Mouse (Mus musculus) ES-Bruce4 (cell line): ENCODE results near the gene Csf2rb2. TPM values are rescaled to one million over a fixed set of nuclear protein-coding genes. Genes with fewer than 3 reads are reported as not detected.

Source experiments
- H3K27ac ChIP-seq: 2 replicates; pipeline ENCODE4 v1.5.1; 2012; ENCODE audit warnings: low read length, inconsistent platforms; ENCODE audit not compliant: insufficient read depth
- H3K27me3 ChIP-seq: 2 replicates; pipeline ENCODE4 v1.6.1; 2012; ENCODE audit warnings: mild to moderate bottlenecking, low read length, inconsistent platforms; ENCODE audit not compliant: control insufficient read depth, poor library complexity, insufficient read depth, severe bottlenecking
- H3K36me3 ChIP-seq: 2 replicates; pipeline ENCODE4 v1.6.1; 2012; ENCODE audit warnings: inconsistent platforms, mild to moderate bottlenecking, low read length, moderate library complexity; ENCODE audit not compliant: control insufficient read depth, poor library complexity, insufficient read depth, severe bottlenecking
- H3K4me1 ChIP-seq: one replicate; pipeline ENCODE4 v1.8.1; 2011; ENCODE audit warnings: low read length; ENCODE audit not compliant: control insufficient read depth, insufficient read depth
- H3K4me3 ChIP-seq: 2 replicates; pipeline ENCODE4 v1.5.1; 2011; ENCODE audit warnings: low read depth, mild to moderate bottlenecking, low read length
- H3K9ac ChIP-seq: 2 replicates; pipeline ENCODE4 v1.6.1; 2012; ENCODE audit warnings: low read depth, mild to moderate bottlenecking, inconsistent platforms; ENCODE audit not compliant: poor library complexity, severe bottlenecking
- H3K9me3 ChIP-seq: replicated peaks from 2 replicates; pipeline ENCODE4 v1.6.1; 2012; ENCODE audit warnings: mild to moderate bottlenecking, low read length, inconsistent platforms; ENCODE audit not compliant: control insufficient read depth, poor library complexity, insufficient read depth, severe bottlenecking
- CTCF ChIP-seq: IDR thresholded peaks from one replicate; pipeline ENCODE4 v1.8.1; 2011; ENCODE audit warnings: low read depth, low read length
- EP300 ChIP-seq: IDR thresholded peaks from 2 replicates; pipeline ENCODE4 v1.6.1; 2011; ENCODE audit warnings: low read depth, low read length; ENCODE audit not compliant: insufficient read depth
- POLR2A ChIP-seq: IDR thresholded peaks from one replicate; pipeline ENCODE4 v1.8.1; 2011; ENCODE audit warnings: low read length; ENCODE audit not compliant: insufficient read depth
- polyA plus RNA-seq: library from polyadenylated mRNA; stranded (reverse); fragments of >200 nt; gene quantifications from 2 replicates; pipeline ENCODE4 v1.2.4, GENCODE M21; 2011; ENCODE audit warnings: low read depth; ENCODE audit not compliant: missing spikeins, insufficient read depth, insufficient read length

Gene Csf2rb2
- polyA plus RNA-seq, 1 experiment: not detected

DNA sequence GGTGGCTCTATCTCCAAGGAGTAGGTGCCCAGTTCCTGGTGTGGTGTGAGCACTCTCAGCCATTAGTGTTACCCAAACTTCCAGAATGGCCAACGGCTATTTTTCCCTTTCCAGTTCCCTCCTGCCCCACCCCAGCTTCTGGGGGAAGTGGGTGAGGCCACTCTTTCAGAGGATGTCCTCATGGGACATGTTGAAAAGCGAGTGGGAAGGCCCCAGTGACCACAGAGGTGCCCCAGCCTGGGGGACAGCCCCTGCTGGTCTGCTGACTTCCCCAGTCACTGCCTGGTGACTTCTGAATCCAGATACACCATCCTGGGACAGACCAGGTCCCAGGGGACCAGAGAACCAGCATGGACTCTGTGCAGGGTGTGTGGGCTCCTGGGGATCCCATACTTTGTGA lies 57.9 kb downstream of the Csf2rb2 start:
- Histone ChIP-seq H3K4me1 (no peaks in the 10 kb centered on the region), H3K27me3 (no peaks in the 10 kb centered on the region), H3K9ac (no peak overlapping the region), H3K36me3 (no peaks in the 10 kb centered on the region), H3K27ac (no peak overlapping the region), H3K4me3 (no peak overlapping the region), H3K9me3 (no peaks in the 10 kb centered on the region)
- no peak for TF ChIP-seq EP300
- no peak for TF ChIP-seq POLR2A

DNA sequence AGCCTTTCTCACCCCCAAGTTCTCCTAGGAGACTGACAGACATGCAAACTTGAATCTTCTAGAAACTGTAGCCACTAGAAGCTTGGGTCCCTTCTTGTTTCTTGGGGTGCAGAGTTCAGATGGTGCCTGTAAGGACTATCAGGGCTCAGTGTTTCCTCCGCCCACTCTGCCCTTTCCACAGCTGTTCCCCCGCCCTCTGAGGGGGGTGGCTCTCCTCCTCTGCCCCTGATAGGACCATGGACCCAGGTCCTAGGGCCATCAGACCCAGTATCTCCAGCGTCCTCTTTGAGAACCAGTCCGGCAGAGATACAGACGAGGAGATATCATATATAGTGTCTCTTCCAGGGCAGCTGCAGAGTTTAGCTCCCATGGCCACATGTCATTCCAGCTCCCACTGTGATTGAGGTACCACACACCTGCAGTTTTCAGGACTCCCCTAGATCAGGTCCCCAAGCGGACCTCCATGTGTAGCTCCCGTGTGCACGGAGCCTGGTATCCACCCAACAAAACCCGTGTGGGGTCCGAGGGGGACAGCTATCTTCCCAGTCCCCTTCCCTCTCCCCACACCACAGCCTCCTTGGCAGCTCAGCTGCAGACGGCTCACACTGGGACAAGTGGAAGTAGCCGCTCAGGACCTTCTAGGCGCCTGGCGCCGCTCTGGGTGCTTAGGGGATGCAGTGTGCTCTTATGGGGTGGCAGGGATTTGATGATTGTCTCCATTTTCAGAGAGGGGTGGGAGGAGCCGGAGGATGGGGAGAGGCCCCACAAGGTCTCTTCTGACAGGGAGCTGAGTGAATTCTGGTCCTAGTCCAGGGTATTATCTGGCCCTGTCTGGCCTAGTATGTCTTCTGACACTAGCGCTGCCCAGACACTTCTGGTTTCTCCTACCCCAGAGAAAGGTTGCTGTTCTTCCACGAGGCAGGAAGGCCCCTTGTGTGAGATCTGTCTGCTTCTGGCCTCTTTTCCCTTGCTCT lies 59.1 kb downstream of the Csf2rb2 start:
- Histone ChIP-seq H3K9ac (no peak overlapping the region), H3K4me1 (no peaks in the 10 kb centered on the region), H3K4me3 (no peak overlapping the region), H3K27ac (no peak overlapping the region), H3K9me3 (no peaks in the 10 kb centered on the region), H3K36me3 (no peaks in the 10 kb centered on the region), H3K27me3 (no peaks in the 10 kb centered on the region)
- TF ChIP-seq CTCF (no peak), EP300 (no peak), POLR2A (no peak)

DNA sequence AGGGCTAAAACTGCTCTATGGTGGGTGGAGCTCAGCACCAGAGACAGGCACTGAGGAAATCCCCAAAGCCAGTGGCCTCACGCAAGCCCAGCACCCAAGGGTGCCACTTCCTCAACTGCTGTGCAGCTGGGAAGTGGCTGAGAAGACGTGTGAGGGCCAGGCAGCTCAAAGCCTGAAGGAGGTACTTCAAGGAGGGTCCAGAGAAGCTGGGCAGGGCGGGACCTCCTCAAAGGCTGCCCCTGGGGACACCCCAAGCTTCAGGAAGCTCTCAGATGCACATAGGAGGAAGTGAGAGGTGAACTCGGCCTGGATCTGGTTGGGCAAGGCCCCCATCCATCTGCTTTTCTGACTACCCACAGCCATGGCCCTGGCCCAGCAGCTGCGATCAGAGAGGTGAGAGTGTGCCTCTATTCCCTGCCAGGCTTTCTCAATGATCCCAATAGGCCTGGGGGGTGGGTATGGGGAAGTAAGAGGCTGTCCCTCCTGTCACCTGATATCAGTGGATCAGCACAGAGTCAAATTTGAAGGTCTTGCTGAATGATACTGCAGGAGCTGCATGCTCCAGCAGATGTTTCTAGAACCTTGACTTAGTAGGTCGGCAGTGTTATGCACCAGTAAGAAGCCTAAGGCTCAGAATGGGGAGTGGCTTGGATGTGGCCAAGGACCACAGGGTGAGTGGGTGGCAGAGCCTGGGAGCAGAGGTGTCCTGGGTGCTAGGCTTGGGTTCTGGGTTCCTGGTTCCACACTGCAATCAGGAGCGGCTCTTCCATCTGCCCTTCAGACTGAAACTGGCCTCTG lies 60.6 kb downstream of the Csf2rb2 start, which contains the start of gene Ncf4:
TSS of gene Ncf4 (plus strand) at position 107 of the 798 bp plus-strand sequence.
- H3K9me3 ChIP-seq: no peaks in the 10 kb centered on the region
- H3K27ac ChIP-seq: no peak within 1 kb of the TSS
- H3K4me1 ChIP-seq: no peaks in the 10 kb centered on the region
- TF ChIP-seq POLR2A (no peak), CTCF (no peak), EP300 (no peak)
- no peak within 1 kb of the TSS for H3K4me3 ChIP-seq
- H3K27me3 ChIP-seq: no peaks in the 10 kb centered on the region
- H3K36me3 ChIP-seq: no peaks in the 10 kb centered on the region
- no peak within 1 kb of the TSS for H3K9ac ChIP-seq

DNA sequence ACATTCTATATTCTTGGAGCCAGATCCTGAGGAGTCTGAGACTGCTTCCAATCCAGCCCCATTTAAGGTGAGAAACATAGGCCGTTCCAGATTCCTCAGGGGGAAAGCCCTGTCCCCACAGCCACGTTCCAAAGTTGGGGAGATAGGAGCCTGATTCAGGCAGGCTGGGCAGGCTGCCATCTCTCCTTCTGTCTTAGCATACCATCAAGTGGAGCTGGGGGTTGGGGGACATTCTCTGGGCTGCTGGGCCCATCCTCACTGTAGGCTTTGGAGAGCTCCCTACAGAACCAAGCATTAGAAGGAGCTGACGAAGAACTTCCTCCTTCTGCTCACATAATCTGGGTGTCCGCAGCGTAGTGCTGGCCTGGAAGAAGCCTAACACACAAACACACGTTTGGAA lies 61.7 kb downstream of the Csf2rb2 start:
- H3K4me1 ChIP-seq: no peaks in the 10 kb centered on the region
- no peaks in the 10 kb centered on the region for H3K9me3 ChIP-seq
- H3K27ac ChIP-seq: no peak overlapping the region
- no peaks in the 10 kb centered on the region for H3K27me3 ChIP-seq
- no peak overlapping the region for H3K9ac ChIP-seq
- TF ChIP-seq EP300 (no peak), POLR2A (no peak), CTCF (no peak)
- H3K36me3 ChIP-seq: no peaks in the 10 kb centered on the region
- no peak overlapping the region for H3K4me3 ChIP-seq

DNA sequence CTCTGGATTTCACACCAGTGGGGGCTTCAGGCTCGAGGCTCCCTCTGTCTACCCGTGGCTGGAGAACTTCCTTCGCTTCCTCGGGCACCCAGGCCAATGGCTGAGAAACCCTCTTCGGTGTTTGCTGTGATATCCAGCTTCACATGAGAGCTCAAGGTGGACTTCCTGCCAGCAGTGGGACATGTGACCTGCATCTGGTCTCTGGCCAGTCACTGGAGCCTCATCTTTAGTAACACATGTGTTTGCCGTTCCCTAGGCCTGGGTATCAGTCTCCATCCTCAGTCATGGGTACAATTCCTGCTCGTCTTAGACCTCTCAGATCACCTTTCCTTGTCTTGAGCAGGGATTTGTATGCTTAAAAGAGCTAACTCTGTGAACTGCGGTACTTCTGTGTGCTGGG lies 62.5 kb downstream of the Csf2rb2 start:
- Histone ChIP-seq H3K9ac (no peak overlapping the region), H3K27ac (no peak overlapping the region), H3K27me3 (no peaks in the 10 kb centered on the region), H3K9me3 (no peaks in the 10 kb centered on the region), H3K4me3 (no peak overlapping the region), H3K36me3 (no peaks in the 10 kb centered on the region), H3K4me1 (no peaks in the 10 kb centered on the region)
- no peak for TF ChIP-seq POLR2A
- TF ChIP-seq CTCF: no peak
- no peak for TF ChIP-seq EP300
